ENCODE assay signal across 8 mouse cellular contexts in genomic region chr12:26524943-26525697, GRCm38 (mm10). TPM values are rescaled to one million over a fixed set of nuclear protein-coding genes. Genes with fewer than 3 reads are reported as not detected.
A peak's percentile ranks its signal among the peaks of the same experiment; 100 is the strongest.
DNase-seq lines count a peak whose midpoint lies in the region; ATAC-seq and TF ChIP-seq lines count a peak whose summit lies in the region.

No protein-coding gene starts in this region.

- H3K4me1 ChIP-seq in hindbrain, embryonic 16.5 days (ENCODE audit: control insufficient read depth, insufficient read depth, low read depth, low read length): peaks cover 8% of the 10 kb centered on the region

- no peak overlapping the region for H3K4me3 ChIP-seq in hindbrain, embryonic 16.5 days (ENCODE audit: low read length)

- H3K9ac ChIP-seq in hindbrain, embryonic 16.5 days (ENCODE audit: low read depth, low read length): no peak overlapping the region

- 38% methylated on average over 3 of the region's 3 CpGs for WGBS in hindbrain, embryonic 16.5 days

- ATAC-seq in frontal cortex, adult (ENCODE audit: low TSS enrichment): 0 out of 2 replicates have a peak, but pooled peaks have one; percentile 34
- peak; percentile 74 for ATAC-seq in Patski
- peak; percentile 84 for ATAC-seq in hindbrain, embryonic 16.5 days
- no peak for ATAC-seq in erythroblast, adult 5-6 weeks (replicated peaks; ENCODE audit: low FRiP score, poor library complexity, severe bottlenecking)

- POLR2A ChIA-PET in Patski (lab: Charles Lee): no interaction called here

- H3K36me3 ChIP-seq in hindbrain, embryonic 16.5 days (ENCODE audit: control insufficient read depth, insufficient read depth, low read length): no peaks in the 10 kb centered on the region

- TF ChIP-seq CTCF in Patski (IDR thresholded peaks at IDR 0.05): no peak

- H3K9me3 ChIP-seq in hindbrain, embryonic 16.5 days (ENCODE audit: control insufficient read depth, low read length): no peaks in the 10 kb centered on the region

- in situ Hi-C loops in Patski (cut with MboI; ENCODE audit: low pct_unique_long_range_greater_than_20kb): loop anchor here (25.0 kb wide), 1 partner anchor 962 kb away; no protein-coding TSS in a partner anchor

- peak overlapping the region; percentile 31 for H3K27ac ChIP-seq in hindbrain, embryonic 16.5 days (ENCODE audit: low read depth, low read length)

- H3K27me3 ChIP-seq in Patski: no peaks in the 10 kb centered on the region
- H3K27me3 ChIP-seq in hindbrain, embryonic 16.5 days (replicated peaks; ENCODE audit: control insufficient read depth, insufficient read depth, low read length): no peaks in the 10 kb centered on the region

- no peak for DNase-seq in frontal cortex, postnatal 36 days (ENCODE audit: low spot score in 2 of 2)
- peak; percentile 76 for DNase-seq in Patski (ENCODE audit: low read depth, low spot score)
- DNase-seq in gastrocnemius, postnatal 10 days: peak; percentile 82
- DNase-seq in lung, adult 18-20 months: peak; percentile 22 to 25
- peak; percentile 54 for DNase-seq in right cerebral cortex, postnatal 14 days

- CTCF ChIA-PET in Patski (lab: Charles Lee): no interaction called here

- H3K4me2 ChIP-seq in hindbrain, embryonic 16.5 days (ENCODE audit: low read length): no peak overlapping the region

RNA-seq across cellular contexts. Expression of gene Cmpk2, which starts 56.1 kb away (rescaled TPM):
- 2.4 TPM for polyA plus RNA-seq in Patski (2021)
- 1 to 10 TPM; 3.5 to 4.3 TPM for total RNA-seq in gastrocnemius, postnatal 10 days (2021)
- 23.6 and 23.9 TPM in 2 replicates for polyA plus RNA-seq in hindbrain, embryonic 16.5 days (2015; fragmentation: Nextera tagmentation; extraction: Ambion mirVana)
- total RNA-seq in erythroblast, adult 5-6 weeks (2015; ENCODE audit: low replicate concordance): 85.9 and 123 TPM in 2 replicates
- total RNA-seq in erythroblast, adult 5-6 weeks (2017; ENCODE audit: low replicate concordance): 86.0 and 87.0 TPM in 2 replicates

Comparison
In these comparisons a context has a peak if more than half of its experiments do, and no peak if none do; other contexts are left out.
1. DNase-seq: peak in Patski (single experiment), gastrocnemius, postnatal 10 days (single experiment), lung, adult 18-20 months (2 of 2) and right cerebral cortex, postnatal 14 days (single experiment); none in frontal cortex, postnatal 36 days (0 of 2).
2. RNA of gene Cmpk2, which starts 56.1 kb away (total RNA-seq): 85.9 to 123 TPM in erythroblast, adult 5-6 weeks; 3.5 to 4.3 TPM in gastrocnemius, postnatal 10 days; every median in the first group is over 10 times any median in the second.